Mouse (Mus musculus) lung, embryonic 16.5 days (tissue): ENCODE data around the gene Bax. TPM values are rescaled to one million over a fixed set of nuclear protein-coding genes. Genes with fewer than 3 reads are reported as not detected.
"Not testable (repeated sequence)": the region's sequence is repeated elsewhere in the genome, so short reads cannot be mapped to it uniquely, and the experiment has no call there.

Source experiments
- ATAC-seq: fragments of 200-750 bp; cut with Nextera tagmentation; 2 replicates; pipeline ENCODE4 v1.8.0; 2017; ENCODE audit warnings: low read depth, mild to moderate bottlenecking, moderate library complexity
- H3K27ac ChIP-seq: fragments of 300-500 bp; sonication (generic); 2 replicates; pipeline ENCODE4 v1.5.1; 2014; ENCODE audit warnings: mild to moderate bottlenecking, control low read depth, low read length
- H3K27me3 ChIP-seq: fragments of 300-500 bp; sonication (generic); 2 replicates; pipeline ENCODE4 v1.6.1; 2014; ENCODE audit warnings: low read depth, low read length, mixed read lengths; ENCODE audit not compliant: control insufficient read depth, insufficient read depth
- H3K36me3 ChIP-seq: fragments of 300-500 bp; sonication (generic); 2 replicates; pipeline ENCODE4 v1.6.1; 2014; ENCODE audit warnings: low read length; ENCODE audit not compliant: control insufficient read depth, insufficient read depth
- H3K4me1 ChIP-seq: fragments of 300-500 bp; sonication (generic); replicated peaks from 2 replicates; pipeline ENCODE4 v1.6.1; 2014; ENCODE audit warnings: low read length, mixed read lengths; ENCODE audit not compliant: control insufficient read depth, insufficient read depth
- H3K4me2 ChIP-seq: fragments of 300-500 bp; sonication (generic); 2 replicates; pipeline ENCODE4 v1.6.1; 2014; ENCODE audit warnings: low read depth, low read length, control low read depth
- H3K4me3 ChIP-seq: fragments of 300-500 bp; sonication (generic); 2 replicates; pipeline ENCODE4 v1.5.1; 2014; ENCODE audit warnings: mild to moderate bottlenecking, low read length, control low read depth
- H3K9ac ChIP-seq: fragments of 300-500 bp; sonication (generic); 2 replicates; pipeline ENCODE4 v1.6.1; 2014; ENCODE audit warnings: low read length, control low read depth
- H3K9me3 ChIP-seq: fragments of 300-500 bp; sonication (generic); 2 replicates; pipeline ENCODE4 v1.6.1; 2016; ENCODE audit warnings: low read length; ENCODE audit not compliant: control insufficient read depth
- WGBS: fragments of 180-500 bp; shearing (Covaris S2); extraction: QIAGEN DNeasy Blood & Tissue Kit; methylation state at CpG from one replicate; pipeline ENCODE4 v1.1.7; 2014; 5-methylcytosine and 5-hydroxymethylcytosine counted together
- polyA plus RNA-seq: library from polyadenylated mRNA; unstranded; fragments of >200 nt; fragmentation: Nextera tagmentation; extraction: Ambion mirVana; gene quantifications from 2 replicates; pipeline ENCODE4 v1.2.1, GENCODE M21; 2015

The Bax gene
- polyA plus RNA-seq, 1 experiment from 2014 or later = 136 TPM

GRCm38 (mm10) chr7:45475291-45475969 is 8.7 kb upstream of the Bax start:
- H3K4me1 ChIP-seq = peaks cover 3% of the 10 kb centered on the region; the same call in 1 of the 2 replicates
- no peak overlapping the region for H3K27ac ChIP-seq
- peak; percentile 35 for ATAC-seq
- 46% methylated on average over 16 of the region's 16 CpGs for WGBS
- H3K27me3 ChIP-seq = no peaks in the 10 kb centered on the region
- H3K36me3 ChIP-seq = no peaks in the 10 kb centered on the region
- H3K4me3 ChIP-seq = peak overlapping the region; percentile 34
- peak overlapping the region; percentile 47 for H3K4me2 ChIP-seq
- no peaks in the 10 kb centered on the region for H3K9me3 ChIP-seq
- peak overlapping the region; percentile 57 for H3K9ac ChIP-seq

GRCm38 (mm10) chr7:45470869-45471268 is 4.2 kb upstream of the Bax start:
- no peak overlapping the region for H3K4me3 ChIP-seq
- 5% methylated on average over 3 of the region's 3 CpGs for WGBS
- H3K27me3 ChIP-seq = no peaks in the 10 kb centered on the region
- no peak overlapping the region for H3K27ac ChIP-seq
- H3K9me3 ChIP-seq = no peaks in the 10 kb centered on the region
- peaks cover 11% of the 10 kb centered on the region for H3K4me1 ChIP-seq
- H3K4me2 ChIP-seq = no peak overlapping the region
- H3K9ac ChIP-seq = no peak overlapping the region
- ATAC-seq = no peak
- no peaks in the 10 kb centered on the region for H3K36me3 ChIP-seq

- Histone ChIP-seq H3K36me3 (peaks cover 13% of the 10 kb centered on the region), H3K4me1 (peaks cover 14% of the 10 kb centered on the region), H3K27me3 (no peaks in the 10 kb centered on the region), H3K9ac (peak overlapping the region; percentile 84), H3K9me3 (no peaks in the 10 kb centered on the region), H3K27ac (peak overlapping the region; percentile 73), H3K4me3 (peak overlapping the region; percentile 84), H3K4me2 (peak overlapping the region; percentile 85)
- peak; percentile 64 for ATAC-seq
- WGBS = 24% methylated on average over 7 of the region's 7 CpGs
Measured at GRCm38 (mm10) chr7:45467090-45467670, 482 bp upstream of the Bax start.

- H3K36me3 ChIP-seq = peaks cover 16% of the 10 kb centered on the region
- WGBS = 71% methylated on average over 9 of the region's 9 CpGs
- ATAC-seq = no peak
Measured at GRCm38 (mm10) chr7:45465549-45465948, 1.1 kb downstream of the Bax start.

GRCm38 (mm10) chr7:45465112-45465511 is 1.6 kb downstream of the Bax start:
- Histone ChIP-seq H3K9ac (no peak overlapping the region), H3K4me3 (no peak overlapping the region), H3K27ac (no peak overlapping the region), H3K4me1 (peaks cover 25% of the 10 kb centered on the region), H3K27me3 (no peaks in the 10 kb centered on the region), H3K36me3 (peaks cover 16% of the 10 kb centered on the region), H3K4me2 (no peak overlapping the region), H3K9me3 (no peaks in the 10 kb centered on the region)
- ATAC-seq = no peak
- WGBS = 92% methylated on average over 12 of the region's 12 CpGs

More at GRCm38 (mm10) chr7:45465549-45465948, 1.1 kb downstream of the Bax start:
- peak overlapping the region; percentile 84 for H3K4me3 ChIP-seq
- no peaks in the 10 kb centered on the region for H3K9me3 ChIP-seq
- H3K9ac ChIP-seq = no peak overlapping the region; the same call in 1 of the 2 replicates
- peak overlapping the region; percentile 85 for H3K4me2 ChIP-seq
- no peak overlapping the region for H3K27ac ChIP-seq
- no peaks in the 10 kb centered on the region for H3K27me3 ChIP-seq
- peaks cover 20% of the 10 kb centered on the region for H3K4me1 ChIP-seq

- H3K4me3 ChIP-seq = no peak overlapping the region
- H3K27ac ChIP-seq = no peak overlapping the region
- no peak overlapping the region for H3K9ac ChIP-seq
- no peak for ATAC-seq
- WGBS = 91% methylated on average over 7 of the region's 7 CpGs
- H3K4me2 ChIP-seq = no peak overlapping the region
- H3K36me3 ChIP-seq = peaks cover 16% of the 10 kb centered on the region
- H3K27me3 ChIP-seq = no peaks in the 10 kb centered on the region
- peaks cover 27% of the 10 kb centered on the region for H3K4me1 ChIP-seq
- H3K9me3 ChIP-seq = no peaks in the 10 kb centered on the region
Measured at GRCm38 (mm10) chr7:45463987-45464778, 2.5 kb downstream of the Bax start.

- Histone ChIP-seq H3K36me3 (peaks cover 21% of the 10 kb centered on the region), H3K4me1 (peaks cover 33% of the 10 kb centered on the region)
- ATAC-seq, H3K4me3 ChIP-seq, H3K4me2 ChIP-seq, H3K9me3 ChIP-seq, H3K27ac ChIP-seq, H3K9ac ChIP-seq, H3K27me3 ChIP-seq: not testable (repeated sequence)
- 76% methylated on average over 4 of the region's 4 CpGs for WGBS
Measured at GRCm38 (mm10) chr7:45462868-45463267, 3.8 kb downstream of the Bax start.

GRCm38 (mm10) chr7:45462325-45462724 is 4.4 kb downstream of the Bax start:
- Histone ChIP-seq H3K27me3 (no peaks in the 10 kb centered on the region), H3K4me1 (peaks cover 38% of the 10 kb centered on the region), H3K9ac (no peak overlapping the region), H3K27ac (no peak overlapping the region), H3K4me2 (no peak overlapping the region), H3K36me3 (peaks cover 25% of the 10 kb centered on the region), H3K4me3 (no peak overlapping the region), H3K9me3 (no peaks in the 10 kb centered on the region)
- ATAC-seq = no peak
- 81% methylated on average over 4 of the region's 4 CpGs for WGBS

GRCm38 (mm10) chr7:45461781-45462180 is 4.9 kb downstream of the Bax start:
- ATAC-seq = no peak
- Histone ChIP-seq H3K36me3 (peaks cover 29% of the 10 kb centered on the region), H3K4me1 (peaks cover 39% of the 10 kb centered on the region), H3K27ac (peak overlapping the region; percentile 93), H3K4me2 (no peak overlapping the region), H3K4me3 (no peak overlapping the region), H3K27me3 (no peaks in the 10 kb centered on the region), H3K9me3 (no peaks in the 10 kb centered on the region), H3K9ac (0 out of 2 replicates have a peak overlapping the region, but pooled peaks have one; percentile 21)
- 89% methylated on average over 4 of the region's 4 CpGs for WGBS
